Mouse (Mus musculus) adrenal gland, postnatal 10 days (tissue): ENCODE measurements around the gene Gabra6. TPM values are rescaled to one million over a fixed set of nuclear protein-coding genes. Genes with fewer than 3 reads are reported as not detected.

ENCODE experiments used
- DNase-seq: peaks from one replicate; pipeline ENCODE4 v3.0.0; 2021; ENCODE audit warnings: mixed read lengths
- long read RNA-seq, 2 experiments: library from polyadenylated mRNA; stranded (forward); transcript quantifications; one replicate each; pipeline ENCODE4 v2.0.0; 2021
- total RNA-seq, 2 experiments: library from RNA; stranded (reverse); gene quantifications; 2 replicates each; pipeline ENCODE4 v1.2.3; 2021

Gabra6 gene
- not detected for total RNA-seq
- long read RNA-seq, experiment 1, result 0 reads
- long read RNA-seq, experiment 2, result 0 reads

GRCm38 (mm10) chr11:42320882-42321281, at the start of gene Gabra6:
Gene Gabra6, minus strand, starts transcription at chr11:42321072.
- no peak for DNase-seq

- no peak for DNase-seq
These were observed 44.7 kb upstream of the Gabra6 start for GRCm38 (mm10) chr11:42365544-42365943.

GRCm38 (mm10) chr11:42332121-42332520, 11.2 kb upstream of the Gabra6 start:
- DNase-seq, result no peak

GRCm38 (mm10) chr11:42326262-42326661, 5.4 kb upstream of the Gabra6 start:
- peak; percentile 27 for DNase-seq

GRCm38 (mm10) chr11:42321560-42321959, 688 bp upstream of the Gabra6 start:
- DNase-seq, result no peak

- DNase-seq, result no peak
These were observed 1.4 kb downstream of the Gabra6 start for GRCm38 (mm10) chr11:42319521-42319920.

- DNase-seq, result no peak
These were observed 1.8 kb downstream of the Gabra6 start for GRCm38 (mm10) chr11:42319101-42319500.

- DNase-seq, result no peak
These were observed 2.9 kb downstream of the Gabra6 start for GRCm38 (mm10) chr11:42317985-42318384.

GRCm38 (mm10) chr11:42314850-42315249, 6.0 kb downstream of the Gabra6 start:
- DNase-seq, result peak; percentile 9

- no peak for DNase-seq
These were observed 10.0 kb downstream of the Gabra6 start for GRCm38 (mm10) chr11:42310892-42311291.

- no peak for DNase-seq
These were observed 11.8 kb downstream of the Gabra6 start for GRCm38 (mm10) chr11:42309086-42309485.

GRCm38 (mm10) chr11:42306095-42306494, 14.8 kb downstream of the Gabra6 start:
- DNase-seq, result no peak

- DNase-seq, result no peak
These were observed 61.9 kb downstream of the Gabra6 start for GRCm38 (mm10) chr11:42258978-42259377.

Other genes with a start within 250 kb of the Gabra6 start
- 1 to 10 TPM; 2.3 to 4.7 TPM for gene Gabra1, start 138.1 kb downstream of the Gabra6 start, total RNA-seq
- gene Gabrb2, start 98.7 kb upstream of the Gabra6 start, total RNA-seq, result 1 to 10 TPM; 1.1 to 1.5 TPM